Mouse (Mus musculus) intestine, embryonic 15.5 days (tissue): ENCODE measurements at regions not wholly inside any gene's neighbourhood (a gene's known extent, or its start where the extent isn't known, plus 50 kb on each side); places are given as distances from the start of the nearest gene placed in this dataset.
A peak's percentile ranks its signal among the peaks of the same experiment; 100 is the strongest.

ENCODE experiments used
- ATAC-seq: fragments of 200-750 bp; cut with Nextera tagmentation; 2 replicates; pipeline ENCODE4 v1.8.0; 2017; ENCODE audit warnings: moderate TSS enrichment, moderate library complexity
- H3K27ac ChIP-seq: fragments of 300-500 bp; sonication (generic); 2 replicates; pipeline ENCODE4 v1.5.1; 2015; ENCODE audit warnings: mild to moderate bottlenecking, inconsistent platforms
- H3K27me3 ChIP-seq: fragments of 300-500 bp; sonication (generic); replicated peaks from 2 replicates; pipeline ENCODE4 v1.6.1; 2015; ENCODE audit warnings: inconsistent platforms
- H3K36me3 ChIP-seq: fragments of 300-500 bp; sonication (generic); 2 replicates; pipeline ENCODE4 v1.6.1; 2015; ENCODE audit warnings: inconsistent platforms
- H3K4me1 ChIP-seq: fragments of 300-500 bp; sonication (generic); replicated peaks from 2 replicates; pipeline ENCODE4 v1.6.1; 2015; ENCODE audit warnings: inconsistent platforms
- H3K4me2 ChIP-seq: fragments of 300-500 bp; sonication (generic); replicated peaks from 2 replicates; pipeline ENCODE4 v1.6.1; 2015; ENCODE audit warnings: mild to moderate bottlenecking, inconsistent platforms
- H3K4me3 ChIP-seq: fragments of 300-500 bp; sonication (generic); replicated peaks from 2 replicates; pipeline ENCODE4 v1.5.1; 2015; ENCODE audit warnings: inconsistent platforms
- H3K9ac ChIP-seq: fragments of 300-500 bp; sonication (generic); 2 replicates; pipeline ENCODE4 v1.6.1; 2015; ENCODE audit warnings: inconsistent platforms
- H3K9me3 ChIP-seq: fragments of 300-500 bp; sonication (generic); 2 replicates; pipeline ENCODE4 v1.6.1; 2016; ENCODE audit warnings: inconsistent platforms
- WGBS: fragments of 180-500 bp; shearing (Covaris S2); methylation state at CpG from one replicate; pipeline ENCODE4 v1.1.7; 2015; 5-methylcytosine and 5-hydroxymethylcytosine counted together

GRCm38 (mm10) chr15:62813093-62813492, 1031.9 kb downstream of the Gsdmc2 start:
- WGBS: 90% methylated on average over 1 of the region's 1 CpGs
- Histone ChIP-seq H3K36me3 (no peaks in the 10 kb centered on the region), H3K9ac (no peak overlapping the region), H3K4me1 (no peaks in the 10 kb centered on the region), H3K27me3 (no peaks in the 10 kb centered on the region), H3K4me3 (no peak overlapping the region), H3K9me3 (no peaks in the 10 kb centered on the region), H3K27ac (no peak overlapping the region), H3K4me2 (no peak overlapping the region)
- no peak for ATAC-seq

DNA sequence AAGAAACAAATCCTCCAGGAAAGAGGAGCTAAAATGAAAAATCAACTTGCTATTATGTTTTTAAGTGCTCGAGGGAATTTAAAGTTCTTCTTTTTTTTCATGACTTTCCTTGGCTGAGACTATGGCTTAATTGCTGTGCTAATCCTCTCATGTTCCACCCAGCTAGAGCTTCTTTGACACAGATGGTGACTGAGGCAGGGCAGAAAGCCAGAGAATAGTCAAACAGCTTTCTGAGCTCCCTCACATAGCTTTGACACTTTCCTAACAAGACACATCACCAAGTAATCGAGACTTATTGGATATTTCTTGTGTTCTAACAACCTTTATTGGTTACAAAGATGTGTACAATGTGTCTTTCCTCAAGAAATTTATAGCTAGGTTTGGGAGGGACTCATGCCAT, 1033.0 kb downstream of the Gsdmc2 start:
- Histone ChIP-seq H3K4me3 (no peak overlapping the region), H3K9ac (no peak overlapping the region), H3K36me3 (no peaks in the 10 kb centered on the region), H3K4me2 (no peak overlapping the region), H3K27me3 (no peaks in the 10 kb centered on the region), H3K4me1 (no peaks in the 10 kb centered on the region), H3K27ac (no peak overlapping the region), H3K9me3 (no peaks in the 10 kb centered on the region)
- no peak for ATAC-seq
- 66% methylated on average over 2 of the region's 2 CpGs for WGBS

- WGBS: 77% methylated on average over 3 of the region's 3 CpGs
- Histone ChIP-seq H3K36me3 (no peaks in the 10 kb centered on the region), H3K4me2 (no peak overlapping the region), H3K27me3 (no peaks in the 10 kb centered on the region), H3K9ac (no peak overlapping the region), H3K4me1 (no peaks in the 10 kb centered on the region), H3K27ac (no peak overlapping the region), H3K4me3 (no peak overlapping the region), H3K9me3 (no peaks in the 10 kb centered on the region)
- ATAC-seq: no peak
Measured at GRCm38 (mm10) chr15:62809320-62809719, 1035.7 kb downstream of the Gsdmc2 start.

GRCm38 (mm10) chr15:62808087-62808808, 1036.7 kb downstream of the Gsdmc2 start:
- no peaks in the 10 kb centered on the region for H3K9me3 ChIP-seq
- no peak overlapping the region for H3K9ac ChIP-seq
- no peaks in the 10 kb centered on the region for H3K4me1 ChIP-seq
- H3K36me3 ChIP-seq: no peaks in the 10 kb centered on the region
- 93% methylated on average over 4 of the region's 4 CpGs for WGBS
- H3K27me3 ChIP-seq: no peaks in the 10 kb centered on the region
- no peak for ATAC-seq
- no peak overlapping the region for H3K4me3 ChIP-seq
- no peak overlapping the region for H3K4me2 ChIP-seq
- H3K27ac ChIP-seq: no peak overlapping the region

- no peaks in the 10 kb centered on the region for H3K36me3 ChIP-seq
- WGBS: 50% methylated on average over 1 of the region's 1 CpGs
- no peak overlapping the region for H3K4me2 ChIP-seq
- H3K4me3 ChIP-seq: no peak overlapping the region
- no peak for ATAC-seq
- no peaks in the 10 kb centered on the region for H3K27me3 ChIP-seq
- H3K27ac ChIP-seq: no peak overlapping the region
- no peaks in the 10 kb centered on the region for H3K4me1 ChIP-seq
- no peaks in the 10 kb centered on the region for H3K9me3 ChIP-seq
- no peak overlapping the region for H3K9ac ChIP-seq
Measured at GRCm38 (mm10) chr15:62807364-62807763, 1037.6 kb downstream of the Gsdmc2 start.

GRCm38 (mm10) chr15:62802770-62803169, 1042.2 kb downstream of the Gsdmc2 start:
- Histone ChIP-seq H3K36me3 (no peaks in the 10 kb centered on the region), H3K27ac (no peak overlapping the region)
- 0 out of 2 replicates have a peak, but pooled peaks have one; percentile 47 for ATAC-seq

DNA sequence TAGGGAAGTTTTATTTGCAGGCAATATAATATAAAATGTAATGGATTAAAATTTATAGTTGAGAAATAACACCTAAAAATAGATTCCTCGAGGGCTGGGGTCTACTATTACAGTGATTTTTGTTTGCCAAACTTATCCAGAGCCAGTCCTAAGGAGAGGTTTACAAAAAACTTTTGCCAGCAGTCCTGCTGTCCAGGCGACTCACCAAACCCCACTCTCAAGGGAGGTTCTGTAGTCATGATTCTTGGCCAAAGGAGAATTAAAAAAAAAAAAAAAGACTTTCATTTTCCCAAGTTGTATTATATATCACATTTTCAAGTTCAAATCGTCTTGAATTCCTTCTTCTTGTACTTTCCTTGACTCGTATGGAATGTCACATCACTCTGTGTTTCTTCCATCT, 1046.2 kb downstream of the Gsdmc2 start:
- H3K4me3 ChIP-seq: no peak overlapping the region
- WGBS: 78% methylated on average over 4 of the region's 4 CpGs
- no peak overlapping the region for H3K4me2 ChIP-seq
- no peak overlapping the region for H3K9ac ChIP-seq
- no peak overlapping the region for H3K27ac ChIP-seq
- H3K9me3 ChIP-seq: no peaks in the 10 kb centered on the region
- H3K36me3 ChIP-seq: no peaks in the 10 kb centered on the region
- no peak for ATAC-seq
- no peaks in the 10 kb centered on the region for H3K27me3 ChIP-seq
- H3K4me1 ChIP-seq: no peaks in the 10 kb centered on the region

More at GRCm38 (mm10) chr15:62802770-62803169, 1042.2 kb downstream of the Gsdmc2 start:
- H3K4me1 ChIP-seq: no peaks in the 10 kb centered on the region
- H3K4me2 ChIP-seq: no peak overlapping the region
- H3K4me3 ChIP-seq: no peak overlapping the region
- no peaks in the 10 kb centered on the region for H3K9me3 ChIP-seq
- H3K27me3 ChIP-seq: no peaks in the 10 kb centered on the region
- H3K9ac ChIP-seq: no peak overlapping the region

- no peak overlapping the region for H3K27ac ChIP-seq
- H3K27me3 ChIP-seq: no peaks in the 10 kb centered on the region
- no peaks in the 10 kb centered on the region for H3K4me1 ChIP-seq
- no peak overlapping the region for H3K9ac ChIP-seq
- no peak for ATAC-seq
- H3K4me2 ChIP-seq: no peak overlapping the region
- no peaks in the 10 kb centered on the region for H3K9me3 ChIP-seq
- H3K36me3 ChIP-seq: no peaks in the 10 kb centered on the region
- 91% methylated on average over 5 of the region's 5 CpGs for WGBS
- no peak overlapping the region for H3K4me3 ChIP-seq
Measured at GRCm38 (mm10) chr15:62793569-62793968, 1051.4 kb downstream of the Gsdmc2 start.

GRCm38 (mm10) chr15:62792084-62792483, 1052.9 kb downstream of the Gsdmc2 start:
- H3K4me1 ChIP-seq: no peaks in the 10 kb centered on the region
- H3K27ac ChIP-seq: no peak overlapping the region
- H3K4me3 ChIP-seq: no peak overlapping the region
- no peaks in the 10 kb centered on the region for H3K36me3 ChIP-seq
- 59% methylated on average over 1 of the region's 1 CpGs for WGBS
- H3K4me2 ChIP-seq: no peak overlapping the region
- no peak for ATAC-seq
- no peaks in the 10 kb centered on the region for H3K9me3 ChIP-seq
- H3K27me3 ChIP-seq: no peaks in the 10 kb centered on the region
- H3K9ac ChIP-seq: no peak overlapping the region

- no peak for ATAC-seq
- WGBS: 85% methylated on average over 2 of the region's 2 CpGs
Measured at GRCm38 (mm10) chr15:62787753-62788152, 1057.2 kb downstream of the Gsdmc2 start.

GRCm38 (mm10) chr15:62786315-62786714, 1058.7 kb downstream of the Gsdmc2 start:
- Histone ChIP-seq H3K4me2 (no peak overlapping the region), H3K27ac (no peak overlapping the region), H3K4me3 (no peak overlapping the region), H3K27me3 (no peaks in the 10 kb centered on the region), H3K9me3 (no peaks in the 10 kb centered on the region), H3K36me3 (no peaks in the 10 kb centered on the region), H3K4me1 (no peaks in the 10 kb centered on the region), H3K9ac (no peak overlapping the region)
- ATAC-seq: no peak
- WGBS: 77% methylated on average over 1 of the region's 1 CpGs

More at GRCm38 (mm10) chr15:62787753-62788152, 1057.2 kb downstream of the Gsdmc2 start:
- H3K9ac ChIP-seq: no peak overlapping the region
- H3K4me1 ChIP-seq: no peaks in the 10 kb centered on the region
- H3K27ac ChIP-seq: no peak overlapping the region
- no peaks in the 10 kb centered on the region for H3K9me3 ChIP-seq
- no peaks in the 10 kb centered on the region for H3K36me3 ChIP-seq
- no peak overlapping the region for H3K4me3 ChIP-seq
- H3K4me2 ChIP-seq: no peak overlapping the region
- H3K27me3 ChIP-seq: no peaks in the 10 kb centered on the region

DNA sequence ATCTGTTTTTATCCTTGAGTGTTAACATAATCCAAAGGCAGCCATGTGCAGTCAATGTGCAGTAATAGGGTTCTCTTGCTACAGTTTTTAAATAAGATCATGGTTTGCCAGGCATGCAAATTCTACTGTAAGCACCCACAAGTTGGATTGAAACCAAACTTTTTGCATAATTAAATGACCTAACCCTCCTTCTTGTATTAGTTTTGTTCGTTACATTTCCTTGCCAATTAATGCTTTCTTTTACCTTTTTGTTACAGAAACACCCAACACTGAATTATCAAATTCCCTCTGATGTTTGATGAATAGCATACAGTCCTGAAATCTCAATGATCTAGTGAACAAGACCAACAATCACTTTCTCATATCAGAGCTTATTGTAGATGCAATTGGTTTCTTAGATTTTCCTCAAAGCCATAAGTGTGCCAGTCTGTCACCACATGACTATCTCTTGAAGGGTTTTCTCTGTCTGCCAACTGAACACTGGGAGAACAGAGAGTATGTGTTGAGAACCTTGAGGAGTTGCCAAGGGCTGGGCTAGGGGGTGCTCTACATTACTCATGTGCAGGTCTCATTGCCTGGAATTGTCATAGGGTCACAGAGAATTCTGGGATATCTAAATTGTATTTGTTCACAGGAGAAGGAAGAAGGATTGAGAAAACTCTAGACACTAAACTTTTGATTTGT, 1060.4 kb downstream of the Gsdmc2 start:
- no peaks in the 10 kb centered on the region for H3K4me1 ChIP-seq
- H3K36me3 ChIP-seq: no peaks in the 10 kb centered on the region
- H3K9me3 ChIP-seq: no peaks in the 10 kb centered on the region
- no peak overlapping the region for H3K4me3 ChIP-seq
- no peak overlapping the region for H3K9ac ChIP-seq
- H3K4me2 ChIP-seq: no peak overlapping the region
- ATAC-seq: no peak
- H3K27ac ChIP-seq: no peak overlapping the region
- WGBS: 85% methylated on average over 1 of the region's 1 CpGs
- no peaks in the 10 kb centered on the region for H3K27me3 ChIP-seq

DNA sequence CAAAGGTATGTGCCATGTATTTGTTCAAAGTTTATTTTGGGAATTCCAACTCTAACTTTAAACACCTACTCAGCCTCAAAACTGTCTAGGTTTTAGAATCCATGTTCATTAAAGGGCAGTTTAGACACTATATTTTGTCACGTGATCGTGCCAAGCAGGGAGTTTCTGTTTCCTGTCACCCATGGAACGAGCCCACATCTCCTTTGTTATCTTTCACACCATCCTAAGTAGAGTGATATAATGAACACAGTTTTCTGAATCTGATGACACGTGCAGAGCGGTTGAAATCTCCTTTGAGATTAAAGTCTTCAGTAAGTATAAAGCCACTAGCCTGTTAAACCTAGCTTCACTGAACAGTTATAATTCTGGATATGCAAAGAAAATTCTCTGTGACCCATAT, 1066.1 kb downstream of the Gsdmc2 start:
- WGBS: 76% methylated on average over 5 of the region's 5 CpGs
- ATAC-seq: no peak
- no peaks in the 10 kb centered on the region for H3K4me1 ChIP-seq
- H3K4me3 ChIP-seq: no peak overlapping the region
- no peaks in the 10 kb centered on the region for H3K36me3 ChIP-seq
- no peaks in the 10 kb centered on the region for H3K9me3 ChIP-seq
- no peak overlapping the region for H3K9ac ChIP-seq
- no peaks in the 10 kb centered on the region for H3K27me3 ChIP-seq
- H3K27ac ChIP-seq: no peak overlapping the region
- no peak overlapping the region for H3K4me2 ChIP-seq
